ENCODE assay signal across 19 mouse cellular contexts in genomic region chr19:58873536-58873935, GRCm38 (mm10).
DNase-seq lines count a peak whose midpoint lies in the region; TF ChIP-seq lines count a peak whose summit lies in the region.
"Had no signal": no experiment of that assay in that cellular context is flagged by ENCODE, and none has a peak within 500 bp of the region (broad histone marks: within the 10 kb centered on the region; RNA-seq: fewer than 3 reads in every experiment).

No protein-coding gene starts in this region.

- peak; percentile 72 to 88 for DNase-seq in adrenal gland, adult (ENCODE audit: inconsistent age in 2 of 2, low spot score in 1 of 2)
- DNase-seq in adrenal gland, adult 18-20 months (ENCODE audit: low spot score in 2 of 2): no peak
- peak; percentile 69 for DNase-seq in adrenal gland, adult 8-10 months
- DNase-seq in adrenal gland, postnatal 25 days: no peak
- DNase-seq in adrenal gland, postnatal 14 days: peak; percentile 46
- DNase-seq in ovary, postnatal 10 days (ENCODE audit: low spot score): no peak
- no peak for DNase-seq in cerebellum, postnatal 14 days
- DNase-seq: B cell, adult 2 months; cerebellum, adult 11 months; cerebellum, adult 18-20 months; cerebellum, adult 8-10 months; cerebellum, adult 9-11 months; cerebellum, postnatal 25 days; forebrain, postnatal 0 days had no signal

- H3ac ChIP-seq in C2C12 (ENCODE audit: control insufficient read depth, insufficient read length, low read depth): no peak overlapping the region

- H3K4me3 ChIP-seq in C2C12 (ENCODE audit: insufficient read depth, poor library complexity, severe bottlenecking): no peak overlapping the region
- H3K4me3 ChIP-seq: embryonic facial prominence, embryonic 10.5 days; embryonic facial prominence, embryonic 12.5 days; forebrain, embryonic 13.5 days; forebrain, embryonic 15.5 days had no signal

- no peaks in the 10 kb centered on the region for H3K36me3 ChIP-seq in C2C12 (ENCODE audit: control insufficient read depth, insufficient read depth)
- H3K36me3 ChIP-seq: embryonic facial prominence, embryonic 10.5 days; embryonic facial prominence, embryonic 12.5 days; forebrain, embryonic 15.5 days had no signal

- H3K79me3 ChIP-seq in C2C12 (ENCODE audit: low read depth): no peaks in the 10 kb centered on the region

- H3K79me2 ChIP-seq in C2C12 (ENCODE audit: control insufficient read depth, insufficient read depth): no peaks in the 10 kb centered on the region

- no peak for TF ChIP-seq CTCF in C2C12 (IDR thresholded peaks at IDR 0.05; ENCODE audit: control insufficient read depth, insufficient read depth, insufficient read length)

- H3K27me3 ChIP-seq in C2C12 (ENCODE audit: control insufficient read depth, insufficient read depth, insufficient read length): no peaks in the 10 kb centered on the region
- H3K27me3 ChIP-seq: embryonic facial prominence, embryonic 12.5 days; forebrain, embryonic 13.5 days; forebrain, embryonic 15.5 days had no signal

TF ChIP-seq in C2C12, 6 proteins besides CTCF, POLR2A, EP300 and RAD21:
- TF ChIP-seq USF1 (IDR thresholded peaks at IDR 0.05; ENCODE audit: low read depth) (peak; percentile 45), MAX (IDR thresholded peaks at IDR 0.05) (no peak)

Comparison
In these comparisons a context has a peak if more than half of its experiments do, and no peak if none do; other contexts are left out.
1. DNase-seq: peak in adrenal gland, adult (2 of 2), adrenal gland, adult 8-10 months (single experiment) and adrenal gland, postnatal 14 days (single experiment); none in adrenal gland, adult 18-20 months (0 of 2), adrenal gland, postnatal 25 days (single experiment), ovary, postnatal 10 days (single experiment) and cerebellum, postnatal 14 days (0 of 2).